Mouse (Mus musculus): Measurements from ENCODE around the gene Rtn2.

DNA sequence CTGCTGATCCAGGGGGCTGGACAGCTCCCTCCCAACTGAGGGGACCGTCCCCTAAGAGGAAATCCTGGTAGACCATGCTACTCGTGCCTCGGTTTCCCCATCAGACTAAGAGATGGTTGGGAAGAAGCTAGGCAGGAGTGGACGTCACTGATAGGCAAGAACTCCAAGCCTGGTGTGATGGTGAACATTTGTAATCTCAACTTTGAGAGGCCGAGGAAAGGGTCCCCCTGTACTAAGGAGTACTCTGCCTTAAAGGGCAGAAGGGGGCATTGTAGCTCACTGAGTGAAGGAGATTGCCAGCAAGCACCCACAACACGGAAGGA lies 22.9 kb downstream of the Rtn2 start:
- TF ChIP-seq CTCF (IDR thresholded peaks at IDR 0.05; ENCODE audit: low read depth, low read length) (no peak), POLR2A (IDR thresholded peaks at IDR 0.05; ENCODE audit: extremely low read depth, insufficient read depth, low read length) (no peak)
